In the genomic region with DNA sequence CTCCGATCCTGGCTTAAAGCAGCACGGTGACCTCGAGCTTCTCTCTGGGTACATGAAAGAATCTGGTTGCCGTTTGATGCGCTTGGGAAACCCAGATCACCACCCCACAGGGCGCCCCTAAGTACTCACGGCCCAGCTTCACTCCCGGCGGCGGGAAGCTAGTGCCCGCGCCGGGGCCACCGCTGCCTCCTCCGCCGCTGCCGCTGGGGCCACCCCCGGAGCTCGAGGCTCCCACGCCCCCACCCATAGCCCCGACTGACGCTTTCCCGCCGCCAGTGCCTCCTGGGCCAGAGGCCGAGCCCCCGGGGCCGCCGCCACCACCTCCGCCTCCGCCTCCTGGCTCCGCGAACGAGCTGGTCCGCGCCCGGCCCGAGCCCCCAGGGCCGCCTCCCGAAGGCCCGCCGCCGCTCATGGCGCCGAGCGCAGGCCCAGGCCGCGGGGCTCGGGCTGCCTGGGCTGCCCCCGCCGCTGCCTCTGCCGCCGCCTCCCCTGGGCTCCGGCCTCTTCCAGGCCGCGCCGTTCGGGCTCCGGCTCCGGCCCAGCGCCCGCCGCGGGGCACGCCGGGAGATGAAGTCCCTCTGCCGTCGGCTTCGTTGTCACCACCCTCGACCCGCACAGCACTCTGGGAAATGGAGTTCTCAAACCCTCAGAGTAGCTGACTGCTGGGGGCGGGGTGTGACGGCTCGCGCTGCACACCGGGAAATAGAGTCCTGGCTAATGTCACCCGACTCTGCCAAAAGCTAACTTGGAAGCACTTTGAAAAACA, we compare ENCODE assay signal across 8 mouse cellular contexts. TPM values are rescaled to one million over a fixed set of nuclear protein-coding genes. Genes with fewer than 3 reads are reported as not detected.
DNase-seq lines count a peak whose midpoint lies in the region; ATAC-seq and TF ChIP-seq lines count a peak whose summit lies in the region.

Gene Gsk3a, minus strand, starts transcription at position 603 of the 766 bp plus-strand sequence.

- no peaks in the 10 kb centered on the region for H3K27me3 ChIP-seq in embryonic facial prominence, embryonic 12.5 days
- H3K27me3 ChIP-seq in kidney, adult 2 months (replicated peaks; ENCODE audit: control insufficient read depth, insufficient read depth, low read length), result no peaks in the 10 kb centered on the region
- no peaks in the 10 kb centered on the region for H3K27me3 ChIP-seq in limb, embryonic 12.5 days
- H3K27me3 ChIP-seq in midbrain, embryonic 15.5 days (replicated peaks), result no peaks in the 10 kb centered on the region

- no peak for TF ChIP-seq POLR2A in kidney, adult 2 months (IDR thresholded peaks at IDR 0.05; ENCODE audit: low read depth, low read length)

- H3K4me3 ChIP-seq in embryonic facial prominence, embryonic 12.5 days, result peak within 1 kb of the TSS; percentile 97
- peak within 1 kb of the TSS; percentile 59 for H3K4me3 ChIP-seq in kidney, adult 2 months (ENCODE audit: insufficient read depth, low read depth, low read length)
- H3K4me3 ChIP-seq in limb, embryonic 12.5 days (replicated peaks), result peak within 1 kb of the TSS; percentile 96
- peak within 1 kb of the TSS; percentile 92 for H3K4me3 ChIP-seq in midbrain, embryonic 15.5 days

- no peaks in the 10 kb centered on the region for H3K9me3 ChIP-seq in embryonic facial prominence, embryonic 12.5 days
- H3K9me3 ChIP-seq in limb, embryonic 12.5 days, result no peaks in the 10 kb centered on the region
- H3K9me3 ChIP-seq in midbrain, embryonic 15.5 days, result no peaks in the 10 kb centered on the region

- peak; percentile 99 for DNase-seq in embryo, embryonic 10 days (ENCODE audit: low spot score)
- DNase-seq in embryo, embryonic 9.5 days (ENCODE audit: extremely low spot score), result no peak
- DNase-seq in heart, adult 11 months, result peak; percentile 100
- peak; percentile 99 for DNase-seq in kidney, adult 2 months
- peak; percentile 97 to 98 for DNase-seq in spleen, postnatal 4 days (ENCODE audit: low spot score in 2 of 2)

- peak within 1 kb of the TSS; percentile 74 for H3K4me2 ChIP-seq in embryonic facial prominence, embryonic 12.5 days (replicated peaks)
- peak within 1 kb of the TSS; percentile 77 for H3K4me2 ChIP-seq in limb, embryonic 12.5 days
- peak within 1 kb of the TSS; percentile 76 for H3K4me2 ChIP-seq in midbrain, embryonic 15.5 days

- H3K4me1 ChIP-seq in embryonic facial prominence, embryonic 12.5 days, result peaks cover 21% of the 10 kb centered on the region
- H3K4me1 ChIP-seq in kidney, adult 2 months (ENCODE audit: control insufficient read depth, insufficient read depth, low read length), result peaks cover 4% of the 10 kb centered on the region; the same call in 1 of the 2 replicates
- peaks cover 40% of the 10 kb centered on the region for H3K4me1 ChIP-seq in limb, embryonic 12.5 days (replicated peaks)
- H3K4me1 ChIP-seq in midbrain, embryonic 15.5 days, result peaks cover 40% of the 10 kb centered on the region

- peaks cover 34% of the 10 kb centered on the region for H3K36me3 ChIP-seq in embryonic facial prominence, embryonic 12.5 days
- H3K36me3 ChIP-seq in kidney, adult 2 months (ENCODE audit: control insufficient read depth, insufficient read depth, low read length), result no peaks in the 10 kb centered on the region
- peaks cover 47% of the 10 kb centered on the region for H3K36me3 ChIP-seq in limb, embryonic 12.5 days
- peaks cover 19% of the 10 kb centered on the region; the same call in 1 of the 2 replicates for H3K36me3 ChIP-seq in midbrain, embryonic 15.5 days (replicated peaks)

- peak; percentile 83 for ATAC-seq in embryonic facial prominence, embryonic 12.5 days (ENCODE audit: insufficient number of reproducible peaks, insufficient read depth, low FRiP score, low TSS enrichment)
- ATAC-seq in limb, embryonic 12.5 days (ENCODE audit: insufficient number of reproducible peaks, insufficient read depth, low FRiP score, low TSS enrichment, low read depth), result peak; percentile 86
- peak; percentile 90 for ATAC-seq in midbrain, embryonic 15.5 days (replicated peaks)

- under 1% methylated on average over 71 of the region's 76 CpGs for WGBS in embryonic facial prominence, embryonic 12.5 days
- under 1% methylated on average over 64 of the region's 76 CpGs for WGBS in kidney, adult 2 months
- under 1% methylated on average over 71 of the region's 76 CpGs for WGBS in limb, embryonic 12.5 days
- WGBS in midbrain, embryonic 15.5 days, result under 1% methylated on average over 75 of the region's 76 CpGs

- TF ChIP-seq CTCF in kidney, adult 2 months (conservative IDR thresholded peaks at IDR 0.05; ENCODE audit: insufficient read depth, insufficient read length, low read depth, low read length), result no peak

- peak within 1 kb of the TSS; percentile 99 for H3K9ac ChIP-seq in embryonic facial prominence, embryonic 12.5 days
- H3K9ac ChIP-seq in limb, embryonic 12.5 days (replicated peaks), result peak within 1 kb of the TSS; percentile 98
- H3K9ac ChIP-seq in midbrain, embryonic 15.5 days, result peak within 1 kb of the TSS; percentile 98

- H3K27ac ChIP-seq in embryonic facial prominence, embryonic 12.5 days, result peak within 1 kb of the TSS; percentile 80
- peak within 1 kb of the TSS; percentile 93 for H3K27ac ChIP-seq in kidney, adult 2 months (ENCODE audit: insufficient read depth, low read depth, low read length)
- peak within 1 kb of the TSS; percentile 82 for H3K27ac ChIP-seq in limb, embryonic 12.5 days
- H3K27ac ChIP-seq in midbrain, embryonic 15.5 days, result peak within 1 kb of the TSS; percentile 85

RNA-seq across cellular contexts. Expression of gene Gsk3a, which starts in this region (rescaled TPM):
- 15.9 and 17.4 TPM in 2 replicates for polyA plus RNA-seq in embryonic facial prominence, embryonic 12.5 days (2016; fragmentation: Nextera tagmentation; extraction: Ambion mirVana)
- 127 and 128 TPM in 2 replicates for polyA plus RNA-seq in kidney, adult 2 months (2012; rRNA removed)
- 16.9 and 19.4 TPM in 2 replicates for polyA plus RNA-seq in limb, embryonic 12.5 days (2016; fragmentation: Nextera tagmentation; extraction: Ambion mirVana)
- polyA plus RNA-seq in midbrain, embryonic 15.5 days (2015; fragmentation: Nextera tagmentation; extraction: Ambion mirVana), result 19.5 TPM in 2 replicates
